Mouse (Mus musculus) limb, embryonic 10.5 days (tissue): ENCODE data around the gene Gm2115. TPM values are rescaled to one million over a fixed set of nuclear protein-coding genes. Genes with fewer than 3 reads are reported as not detected.
A peak's percentile ranks its signal among the peaks of the same experiment; 100 is the strongest.

Source experiments
- DNase-seq: peaks from one replicate; pipeline ENCODE4 v3.0.0-alpha.2; 2017; ENCODE audit warnings: low spot score
- H3K27ac ChIP-seq: fragments of 300-500 bp; sonication (generic); 2 replicates; pipeline ENCODE4 v1.5.1; 2016; ENCODE audit warnings: mild to moderate bottlenecking
- H3K27me3 ChIP-seq: fragments of 300-500 bp; sonication (generic); 2 replicates; pipeline ENCODE4 v1.6.1; 2016; ENCODE audit warnings: low read depth, mild to moderate bottlenecking; ENCODE audit not compliant: poor library complexity, severe bottlenecking
- H3K36me3 ChIP-seq: fragments of 300-500 bp; sonication (generic); 2 replicates; pipeline ENCODE4 v1.6.1; 2016; ENCODE audit warnings: mild to moderate bottlenecking, moderate library complexity
- H3K4me1 ChIP-seq: fragments of 300-500 bp; sonication (generic); 2 replicates; pipeline ENCODE4 v1.6.1; 2016
- H3K4me3 ChIP-seq: fragments of 300-500 bp; sonication (generic); 2 replicates; pipeline ENCODE4 v1.5.1; 2016; ENCODE audit warnings: mild to moderate bottlenecking, moderate library complexity
- H3K9me3 ChIP-seq: fragments of 300-500 bp; sonication (generic); replicated peaks from 2 replicates; pipeline ENCODE4 v1.6.1; 2016; ENCODE audit warnings: mild to moderate bottlenecking
- WGBS: fragments of 180-500 bp; shearing (Covaris S2); methylation state at CpG from one replicate; pipeline ENCODE4 v1.1.7; 2016; 5-methylcytosine and 5-hydroxymethylcytosine counted together
- polyA plus RNA-seq: library from polyadenylated mRNA; unstranded; fragments of >200 nt; fragmentation: Nextera tagmentation; extraction: Ambion mirVana; gene quantifications from 2 replicates; pipeline ENCODE4 v1.2.1, GENCODE M21; 2016

The Gm2115 gene
- polyA plus RNA-seq, 1 experiment from 2014 or later, result 0.03 TPM

- H3K27me3 ChIP-seq, result no peaks in the 10 kb centered on the region
- no peak overlapping the region for H3K4me3 ChIP-seq
- peak; percentile 45 for DNase-seq
- H3K27ac ChIP-seq, result 0 out of 2 replicates have a peak overlapping the region, but pooled peaks have one; percentile 19
- H3K4me1 ChIP-seq, result no peaks in the 10 kb centered on the region
- H3K36me3 ChIP-seq, result no peaks in the 10 kb centered on the region
- 61% methylated on average over 8 of the region's 8 CpGs for WGBS
- H3K9me3 ChIP-seq, result no peaks in the 10 kb centered on the region
Observed at GRCm38 (mm10) chr7:84594087-84594916, 65.5 kb downstream of the Gm2115 start.

DNA sequence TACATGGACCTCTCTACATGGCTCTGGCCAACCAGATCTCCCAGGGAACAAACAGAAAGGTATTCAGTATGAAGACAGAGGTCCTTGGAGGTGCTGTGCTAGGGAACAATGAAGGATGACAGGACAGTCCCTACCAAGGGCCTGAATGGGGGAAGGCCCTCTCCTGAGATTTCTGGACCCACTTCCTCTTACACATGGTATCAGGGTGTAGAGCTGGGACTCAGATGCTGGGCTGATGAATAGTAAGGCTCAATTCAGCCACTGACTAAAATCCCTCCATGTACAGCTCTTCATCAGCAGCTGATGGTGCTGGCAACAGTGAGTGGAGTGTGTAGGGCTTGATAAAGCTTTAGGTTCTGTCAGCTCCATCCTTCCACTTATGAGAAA, 66.2 kb downstream of the Gm2115 start:
- Histone ChIP-seq H3K9me3 (no peaks in the 10 kb centered on the region), H3K4me3 (no peak overlapping the region), H3K4me1 (no peaks in the 10 kb centered on the region), H3K27ac (0 out of 2 replicates have a peak overlapping the region, but pooled peaks have one; percentile 19), H3K27me3 (no peaks in the 10 kb centered on the region), H3K36me3 (no peaks in the 10 kb centered on the region)
- DNase-seq, result no peak

- Histone ChIP-seq H3K27me3 (no peaks in the 10 kb centered on the region), H3K4me1 (no peaks in the 10 kb centered on the region), H3K4me3 (no peak overlapping the region), H3K9me3 (no peaks in the 10 kb centered on the region), H3K27ac (no peak overlapping the region), H3K36me3 (no peaks in the 10 kb centered on the region)
- WGBS, result 89% methylated on average over 3 of the region's 3 CpGs
- no peak for DNase-seq
Observed at GRCm38 (mm10) chr7:84596002-84596401, 67.2 kb downstream of the Gm2115 start.

GRCm38 (mm10) chr7:84596633-84597032, 67.9 kb downstream of the Gm2115 start:
- H3K27ac ChIP-seq, result no peak overlapping the region
- 87% methylated on average over 3 of the region's 3 CpGs for WGBS
- H3K9me3 ChIP-seq, result no peaks in the 10 kb centered on the region
- H3K4me3 ChIP-seq, result no peak overlapping the region
- DNase-seq, result no peak
- no peaks in the 10 kb centered on the region for H3K27me3 ChIP-seq
- no peaks in the 10 kb centered on the region for H3K4me1 ChIP-seq
- H3K36me3 ChIP-seq, result no peaks in the 10 kb centered on the region

- 89% methylated on average over 2 of the region's 2 CpGs for WGBS
- H3K4me1 ChIP-seq, result peaks cover 9% of the 10 kb centered on the region
- no peaks in the 10 kb centered on the region for H3K36me3 ChIP-seq
- no peaks in the 10 kb centered on the region for H3K9me3 ChIP-seq
- H3K27me3 ChIP-seq, result no peaks in the 10 kb centered on the region
- H3K27ac ChIP-seq, result no peak overlapping the region
- DNase-seq, result no peak
- H3K4me3 ChIP-seq, result no peak overlapping the region
Observed at GRCm38 (mm10) chr7:84600631-84601030, 71.9 kb downstream of the Gm2115 start.

- 92% methylated on average over 3 of the region's 3 CpGs for WGBS
- Histone ChIP-seq H3K4me3 (no peak overlapping the region), H3K36me3 (no peaks in the 10 kb centered on the region), H3K4me1 (peaks cover 16% of the 10 kb centered on the region), H3K27me3 (no peaks in the 10 kb centered on the region), H3K9me3 (no peaks in the 10 kb centered on the region), H3K27ac (no peak overlapping the region)
- no peak for DNase-seq
Observed at GRCm38 (mm10) chr7:84601331-84601730, 72.6 kb downstream of the Gm2115 start.

- H3K9me3 ChIP-seq, result no peaks in the 10 kb centered on the region
- DNase-seq, result no peak
- no peaks in the 10 kb centered on the region for H3K27me3 ChIP-seq
- no peaks in the 10 kb centered on the region for H3K36me3 ChIP-seq
- no peak overlapping the region for H3K4me3 ChIP-seq
- peaks cover 18% of the 10 kb centered on the region for H3K4me1 ChIP-seq
- WGBS, result 70% methylated on average over 3 of the region's 3 CpGs
- no peak overlapping the region for H3K27ac ChIP-seq
Observed at GRCm38 (mm10) chr7:84604501-84604900, 75.7 kb downstream of the Gm2115 start.

DNA sequence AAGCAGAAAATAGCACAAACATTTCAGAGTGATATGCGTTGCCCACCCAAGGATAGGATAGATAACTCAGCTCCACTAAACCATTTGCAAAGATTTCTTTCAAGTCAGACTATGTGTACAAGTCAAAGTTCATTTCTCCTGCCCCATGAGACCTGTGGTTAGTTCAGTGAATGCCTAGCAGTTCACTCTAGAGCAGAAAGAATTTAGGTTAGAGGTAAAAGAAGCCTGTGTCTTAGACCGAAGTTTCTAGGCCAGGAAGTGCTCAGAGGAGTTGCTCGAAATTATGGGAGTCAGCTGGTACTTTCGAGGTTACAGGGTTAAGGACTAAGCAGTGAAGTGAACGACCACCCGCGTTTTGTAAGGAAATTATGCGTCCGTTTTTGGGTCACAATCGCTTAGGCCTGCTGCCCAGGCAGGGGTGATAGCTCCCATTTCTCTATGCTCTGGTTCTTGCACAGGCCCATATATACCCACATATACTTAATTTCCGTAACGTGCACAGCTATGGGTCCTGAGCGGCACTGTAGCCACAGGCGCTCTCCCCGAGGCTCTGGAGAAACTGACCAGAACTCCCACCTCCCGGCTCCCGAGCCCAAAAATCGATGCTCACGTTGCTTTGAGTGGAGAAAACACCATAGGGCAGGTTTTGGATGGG, 76.4 kb downstream of the Gm2115 start:
- WGBS, result 8% methylated on average over 19 of the region's 19 CpGs
- Histone ChIP-seq H3K4me3 (peak overlapping the region; percentile 66), H3K27ac (peak overlapping the region; percentile 70; the same call in 1 of the 2 replicates), H3K4me1 (peaks cover 18% of the 10 kb centered on the region), H3K36me3 (no peaks in the 10 kb centered on the region), H3K27me3 (no peaks in the 10 kb centered on the region), H3K9me3 (no peaks in the 10 kb centered on the region)
- no peak for DNase-seq

DNA sequence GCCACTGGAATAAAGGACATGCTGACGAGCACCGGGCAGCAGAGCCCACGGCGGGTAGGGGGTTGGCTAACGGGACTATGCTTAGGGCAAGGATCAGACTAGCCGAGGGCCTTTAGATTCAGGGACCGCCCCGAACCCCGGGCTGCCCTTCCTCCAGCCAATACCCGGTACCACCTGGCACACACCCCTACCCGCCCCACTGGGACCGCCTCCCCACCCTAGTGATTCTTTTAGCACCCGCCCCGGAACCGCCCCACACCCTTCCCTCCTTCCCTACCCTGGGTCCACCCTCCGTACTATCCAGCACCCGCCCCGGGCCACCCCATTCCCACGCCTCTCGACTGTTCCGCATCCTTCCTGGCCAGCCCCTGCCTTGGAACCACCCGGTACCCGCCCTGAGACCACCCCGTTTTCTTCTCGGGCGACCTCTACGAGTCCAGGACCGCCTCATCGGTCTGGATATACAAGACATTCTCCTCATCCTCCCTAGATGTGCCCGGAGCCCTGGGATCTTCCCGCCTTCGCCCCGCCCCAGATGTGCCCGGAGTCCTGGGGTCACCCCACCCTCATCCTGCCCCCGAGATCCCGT, 77.0 kb downstream of the Gm2115 start:
- WGBS, result 1% methylated on average over 36 of the region's 36 CpGs
- H3K27ac ChIP-seq, result peak overlapping the region; percentile 70
- H3K4me1 ChIP-seq, result peaks cover 18% of the 10 kb centered on the region
- peak; percentile 58 for DNase-seq
- peak overlapping the region; percentile 66 for H3K4me3 ChIP-seq
- no peaks in the 10 kb centered on the region for H3K27me3 ChIP-seq
- no peaks in the 10 kb centered on the region for H3K9me3 ChIP-seq
- H3K36me3 ChIP-seq, result no peaks in the 10 kb centered on the region

DNA sequence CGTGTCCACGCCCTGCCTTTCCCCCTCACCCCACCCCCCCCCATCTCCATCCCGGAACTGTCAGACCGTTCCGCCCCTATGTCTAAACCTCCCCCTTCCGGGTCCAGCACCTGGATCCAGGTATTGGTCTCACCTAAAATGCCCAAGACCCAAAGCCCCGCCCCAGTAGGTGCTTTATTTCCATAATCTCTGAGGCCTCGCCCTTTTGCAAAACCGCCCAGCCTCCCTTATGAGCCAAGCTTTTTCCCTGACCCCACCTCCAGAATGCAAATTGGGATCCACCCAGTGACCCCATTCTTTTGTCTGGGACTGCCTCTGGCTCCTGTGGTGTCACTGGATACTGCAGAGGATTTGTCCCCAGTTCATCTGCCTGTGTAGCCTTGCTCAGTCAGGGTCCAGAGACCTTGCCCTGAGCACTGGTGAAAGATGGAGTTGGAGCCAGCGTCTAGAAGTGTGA, 77.6 kb downstream of the Gm2115 start, which contains the start of gene Fah:
Fah (minus strand) TSS at position 430 of the 457 bp plus-strand sequence.
- H3K36me3 ChIP-seq, result no peaks in the 10 kb centered on the region
- DNase-seq, result peak; percentile 37
- H3K27me3 ChIP-seq, result no peaks in the 10 kb centered on the region
- H3K4me1 ChIP-seq, result peaks cover 18% of the 10 kb centered on the region
- peak within 1 kb of the TSS; percentile 70 for H3K27ac ChIP-seq
- H3K9me3 ChIP-seq, result no peaks in the 10 kb centered on the region
- H3K4me3 ChIP-seq, result peak within 1 kb of the TSS; percentile 66
- under 1% methylated on average over 10 of the region's 10 CpGs for WGBS

- H3K36me3 ChIP-seq, result peaks cover 15% of the 10 kb centered on the region
- H3K9me3 ChIP-seq, result no peaks in the 10 kb centered on the region
- 86% methylated on average over 1 of the region's 1 CpGs for WGBS
Observed at GRCm38 (mm10) chr7:84611609-84612008, 82.9 kb downstream of the Gm2115 start.

DNA sequence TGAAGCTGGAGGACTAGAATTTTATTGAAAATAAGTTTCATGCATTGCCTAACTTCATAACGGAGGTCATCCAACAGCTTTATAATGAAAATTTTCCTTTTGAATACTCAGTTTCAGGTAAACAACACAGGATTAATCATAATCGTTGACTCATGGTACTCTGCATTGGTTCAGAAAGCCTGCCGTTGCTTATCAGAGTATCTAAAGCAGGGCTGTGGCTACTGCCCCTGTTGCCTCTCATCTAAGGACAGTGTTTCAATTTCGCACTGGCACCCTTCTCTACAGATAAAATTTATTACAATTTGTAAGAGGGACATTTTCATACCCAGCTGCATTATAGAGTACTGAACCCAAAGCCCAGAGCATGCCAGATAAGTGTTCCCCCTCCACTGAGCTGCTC, 83.7 kb downstream of the Gm2115 start:
- no peaks in the 10 kb centered on the region for H3K4me1 ChIP-seq
- WGBS, result 89% methylated on average over 4 of the region's 4 CpGs
- no peaks in the 10 kb centered on the region for H3K9me3 ChIP-seq
- peaks cover 22% of the 10 kb centered on the region for H3K36me3 ChIP-seq
- no peaks in the 10 kb centered on the region for H3K27me3 ChIP-seq
- H3K27ac ChIP-seq, result no peak overlapping the region
- no peak for DNase-seq
- no peak overlapping the region for H3K4me3 ChIP-seq

More at GRCm38 (mm10) chr7:84611609-84612008, 82.9 kb downstream of the Gm2115 start:
- Histone ChIP-seq H3K4me3 (no peak overlapping the region), H3K4me1 (no peaks in the 10 kb centered on the region), H3K27me3 (no peaks in the 10 kb centered on the region), H3K27ac (no peak overlapping the region)
- no peak for DNase-seq

DNA sequence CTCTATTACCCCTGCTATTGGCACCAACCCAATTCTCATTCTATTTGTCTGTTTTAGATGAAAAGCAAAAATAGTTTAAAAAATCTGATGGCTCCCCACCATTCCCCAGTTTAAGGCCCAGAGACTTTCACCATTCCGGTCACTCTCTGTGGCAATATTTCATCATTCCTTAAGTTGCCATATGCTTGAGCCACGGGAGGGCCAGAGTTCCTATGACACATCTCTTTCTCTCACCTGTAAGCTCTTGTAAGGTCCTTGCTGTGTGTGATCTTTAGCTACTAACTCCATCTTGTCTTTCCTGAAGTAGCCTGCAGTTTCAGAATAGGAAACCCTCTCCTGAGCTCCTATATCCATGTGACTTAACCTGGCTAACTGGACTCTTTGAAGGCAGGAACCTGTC, 90.2 kb downstream of the Gm2115 start:
- WGBS, result 90% methylated on average over 2 of the region's 2 CpGs
- no peaks in the 10 kb centered on the region for H3K9me3 ChIP-seq
- no peak overlapping the region for H3K4me3 ChIP-seq
- H3K27me3 ChIP-seq, result no peaks in the 10 kb centered on the region
- no peak for DNase-seq
- H3K36me3 ChIP-seq, result peaks cover 48% of the 10 kb centered on the region
- no peaks in the 10 kb centered on the region for H3K4me1 ChIP-seq
- no peak overlapping the region for H3K27ac ChIP-seq
